Mouse (Mus musculus): Measurements from ENCODE around the gene Speg. TPM values are rescaled to one million over a fixed set of nuclear protein-coding genes. Genes with fewer than 3 reads are reported as not detected.

Gene Speg
- polyA plus RNA-seq, 1 experiment from 2014 or later: 20.8 TPM

- no peak overlapping the region for H3K27ac ChIP-seq (ENCODE audit: low read length)
- H3K4me3 ChIP-seq (ENCODE audit: low read depth, low read length): no peak overlapping the region
Measured at GRCm38 (mm10) chr1:75385142-75385730, 10.1 kb downstream of the Speg start.

GRCm38 (mm10) chr1:75386149-75386548 lies 11.1 kb downstream of the Speg start:
- ATAC-seq: no peak
- Histone ChIP-seq H3K4me1 (ENCODE audit: control insufficient read depth, insufficient read depth, low read length) (peaks cover 60% of the 10 kb centered on the region), H3K27me3 (ENCODE audit: control insufficient read depth, insufficient read depth, low read depth, low read length) (peaks cover 16% of the 10 kb centered on the region), H3K4me3 (ENCODE audit: low read depth, low read length) (no peak overlapping the region), H3K9me3 (replicated peaks; ENCODE audit: control insufficient read depth, low read length, poor library complexity, severe bottlenecking) (no peaks in the 10 kb centered on the region), H3K9ac (ENCODE audit: low read depth, low read length) (no peak overlapping the region), H3K36me3 (ENCODE audit: control insufficient read depth, insufficient read depth, low read length) (0 out of 2 replicates have a peak, but pooled peaks cover 3% of the 10 kb centered on the region), H3K27ac (ENCODE audit: low read length) (no peak overlapping the region), H3K4me2 (ENCODE audit: low read length) (peak overlapping the region; percentile 33)
- WGBS: 28% methylated on average over 4 of the region's 4 CpGs

More at GRCm38 (mm10) chr1:75385142-75385730, 10.1 kb downstream of the Speg start:
- Histone ChIP-seq H3K36me3 (ENCODE audit: control insufficient read depth, insufficient read depth, low read length) (no peaks in the 10 kb centered on the region), H3K27me3 (ENCODE audit: control insufficient read depth, insufficient read depth, low read depth, low read length) (peaks cover 16% of the 10 kb centered on the region), H3K9me3 (replicated peaks; ENCODE audit: control insufficient read depth, low read length, poor library complexity, severe bottlenecking) (no peaks in the 10 kb centered on the region), H3K9ac (ENCODE audit: low read depth, low read length) (peak overlapping the region; percentile 37; the same call in 1 of the 2 replicates), H3K4me2 (ENCODE audit: low read length) (peak overlapping the region; percentile 33), H3K4me1 (ENCODE audit: control insufficient read depth, insufficient read depth, low read length) (peaks cover 60% of the 10 kb centered on the region)
- no peak for ATAC-seq
- 68% methylated on average over 20 of the region's 20 CpGs for WGBS

DNA sequence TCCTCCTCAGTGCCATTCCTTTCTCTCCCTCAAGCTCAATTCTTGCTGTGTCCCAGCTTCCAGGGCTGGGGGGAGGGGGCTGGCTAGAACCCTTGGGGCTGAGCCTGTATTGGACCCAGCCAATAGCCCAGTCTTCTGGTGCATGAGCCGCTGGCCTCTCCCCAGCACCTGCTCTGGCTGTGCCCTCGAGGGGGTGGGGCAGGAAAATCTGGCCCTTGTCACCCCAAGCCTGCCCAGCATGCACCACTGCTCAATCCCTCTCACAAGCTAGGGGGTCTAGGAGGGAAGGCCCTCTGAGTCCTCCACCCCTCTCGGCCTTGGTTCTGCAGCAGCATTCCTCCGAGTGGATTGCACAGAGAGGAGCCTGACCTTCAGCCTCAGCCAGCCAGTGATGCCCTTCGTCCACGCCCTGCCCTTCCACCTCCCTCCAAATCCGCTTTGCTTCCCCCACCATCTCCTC lies 12.4 kb downstream of the Speg start:
- 9% methylated on average over 7 of the region's 7 CpGs for WGBS
- Histone ChIP-seq H3K36me3 (ENCODE audit: control insufficient read depth, insufficient read depth, low read length) (peaks cover 3% of the 10 kb centered on the region; the same call in 1 of the 2 replicates), H3K4me2 (ENCODE audit: low read length) (peak overlapping the region; percentile 47; the same call in 1 of the 2 replicates), H3K4me3 (ENCODE audit: low read depth, low read length) (peak overlapping the region; percentile 22; the same call in 1 of the 2 replicates), H3K9me3 (replicated peaks; ENCODE audit: control insufficient read depth, low read length, poor library complexity, severe bottlenecking) (no peaks in the 10 kb centered on the region), H3K27ac (ENCODE audit: low read length) (no peak overlapping the region), H3K4me1 (ENCODE audit: control insufficient read depth, insufficient read depth, low read length) (peaks cover 56% of the 10 kb centered on the region), H3K27me3 (ENCODE audit: control insufficient read depth, insufficient read depth, low read depth, low read length) (peaks cover 16% of the 10 kb centered on the region), H3K9ac (ENCODE audit: low read depth, low read length) (peak overlapping the region; percentile 39)
- no peak for ATAC-seq

- H3K9me3 ChIP-seq (replicated peaks; ENCODE audit: control insufficient read depth, low read length, poor library complexity, severe bottlenecking): no peaks in the 10 kb centered on the region
- peak; percentile 4; the same call in 1 of the 2 replicates for ATAC-seq
Measured at GRCm38 (mm10) chr1:75387929-75388897, 13.1 kb downstream of the Speg start.

DNA sequence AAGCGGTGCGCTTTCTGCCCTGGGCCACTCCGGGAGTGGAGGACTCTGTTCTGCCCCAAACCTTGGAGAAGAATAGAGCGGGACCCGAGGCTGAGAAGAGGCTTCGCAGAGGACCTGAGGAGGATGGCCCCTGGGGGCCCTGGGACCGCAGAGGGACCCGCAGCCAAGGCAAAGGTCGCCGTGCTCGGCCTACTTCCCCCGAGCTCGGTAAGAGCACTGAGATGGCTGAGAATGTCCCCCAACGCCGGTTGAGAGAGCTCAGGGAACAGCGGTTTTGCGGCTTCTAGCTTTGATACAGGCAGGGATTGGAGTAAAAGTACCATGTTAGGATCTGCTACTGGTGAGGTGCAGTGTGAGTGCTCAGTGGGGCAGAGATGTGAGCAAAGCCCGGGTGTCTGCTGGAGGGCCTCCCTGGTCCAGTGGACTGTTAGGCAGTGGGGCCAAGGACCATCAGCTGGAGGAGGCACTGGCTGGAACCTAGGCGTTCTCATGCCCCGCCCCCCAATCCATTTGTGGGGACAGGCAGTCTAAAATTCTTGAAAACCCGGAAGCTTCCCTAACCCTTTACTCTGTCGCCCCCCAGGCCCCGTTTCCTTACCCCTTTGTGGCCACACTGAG lies 13.9 kb downstream of the Speg start:
- H3K36me3 ChIP-seq (ENCODE audit: control insufficient read depth, insufficient read depth, low read length): peaks cover 7% of the 10 kb centered on the region; the same call in 1 of the 2 replicates
- H3K27me3 ChIP-seq (ENCODE audit: control insufficient read depth, insufficient read depth, low read depth, low read length): peaks cover 16% of the 10 kb centered on the region
- WGBS: 21% methylated on average over 23 of the region's 23 CpGs
- no peak overlapping the region for H3K27ac ChIP-seq (ENCODE audit: low read length)
- H3K9ac ChIP-seq (ENCODE audit: low read depth, low read length): peak overlapping the region; percentile 39
- H3K4me2 ChIP-seq (ENCODE audit: low read length): peak overlapping the region; percentile 47
- no peak for ATAC-seq
- H3K9me3 ChIP-seq (replicated peaks; ENCODE audit: control insufficient read depth, low read length, poor library complexity, severe bottlenecking): no peaks in the 10 kb centered on the region
- H3K4me1 ChIP-seq (ENCODE audit: control insufficient read depth, insufficient read depth, low read length): peaks cover 48% of the 10 kb centered on the region
- H3K4me3 ChIP-seq (ENCODE audit: low read depth, low read length): 0 out of 2 replicates have a peak overlapping the region, but pooled peaks have one; percentile 9

More at GRCm38 (mm10) chr1:75387929-75388897, 13.1 kb downstream of the Speg start:
- H3K4me2 ChIP-seq (ENCODE audit: low read length): peak overlapping the region; percentile 47
- WGBS: 7% methylated on average over 94 of the region's 94 CpGs
- H3K27me3 ChIP-seq (ENCODE audit: control insufficient read depth, insufficient read depth, low read depth, low read length): peaks cover 16% of the 10 kb centered on the region
- peaks cover 7% of the 10 kb centered on the region; the same call in 1 of the 2 replicates for H3K36me3 ChIP-seq (ENCODE audit: control insufficient read depth, insufficient read depth, low read length)
- peak overlapping the region; percentile 39 for H3K9ac ChIP-seq (ENCODE audit: low read depth, low read length)
- H3K4me3 ChIP-seq (ENCODE audit: low read depth, low read length): peak overlapping the region; percentile 22
- H3K4me1 ChIP-seq (ENCODE audit: control insufficient read depth, insufficient read depth, low read length): peaks cover 51% of the 10 kb centered on the region
- no peak overlapping the region for H3K27ac ChIP-seq (ENCODE audit: low read length)

DNA sequence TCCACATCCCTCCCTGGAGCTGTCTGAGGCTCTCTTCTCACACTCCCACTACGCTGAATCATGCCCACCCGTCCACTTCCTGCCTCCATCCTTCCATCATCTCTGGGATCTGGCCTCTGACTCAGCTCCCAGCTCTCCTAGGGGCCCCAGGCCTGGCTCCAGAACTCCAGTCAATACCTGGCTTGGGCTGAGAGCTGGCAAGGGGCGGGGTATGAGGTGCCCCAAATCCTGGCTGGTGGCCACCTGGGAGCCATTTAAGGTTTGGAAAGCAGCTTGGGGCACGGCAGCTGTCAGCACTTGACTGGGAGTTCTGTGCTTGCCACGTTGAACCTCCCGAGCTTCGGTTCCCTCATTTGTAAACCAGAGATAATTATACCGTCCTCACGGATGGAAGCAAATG lies 18.0 kb downstream of the Speg start:
- no peak overlapping the region for H3K27ac ChIP-seq (ENCODE audit: low read length)
- ATAC-seq: no peak
- WGBS: 67% methylated on average over 9 of the region's 9 CpGs
- peaks cover 10% of the 10 kb centered on the region for H3K4me1 ChIP-seq (ENCODE audit: control insufficient read depth, insufficient read depth, low read length)
- peaks cover 5% of the 10 kb centered on the region; the same call in 1 of the 2 replicates for H3K27me3 ChIP-seq (ENCODE audit: control insufficient read depth, insufficient read depth, low read depth, low read length)
- H3K9ac ChIP-seq (ENCODE audit: low read depth, low read length): no peak overlapping the region
- H3K4me2 ChIP-seq (ENCODE audit: low read length): no peak overlapping the region
- peaks cover 7% of the 10 kb centered on the region; the same call in 1 of the 2 replicates for H3K36me3 ChIP-seq (ENCODE audit: control insufficient read depth, insufficient read depth, low read length)
- no peaks in the 10 kb centered on the region for H3K9me3 ChIP-seq (replicated peaks; ENCODE audit: control insufficient read depth, low read length, poor library complexity, severe bottlenecking)
- H3K4me3 ChIP-seq (ENCODE audit: low read depth, low read length): no peak overlapping the region

GRCm38 (mm10) chr1:75393846-75394245 lies 18.7 kb downstream of the Speg start:
- peaks cover 8% of the 10 kb centered on the region; the same call in 1 of the 2 replicates for H3K4me1 ChIP-seq (ENCODE audit: control insufficient read depth, insufficient read depth, low read length)
- peaks cover 7% of the 10 kb centered on the region; the same call in 1 of the 2 replicates for H3K36me3 ChIP-seq (ENCODE audit: control insufficient read depth, insufficient read depth, low read length)
- H3K9ac ChIP-seq (ENCODE audit: low read depth, low read length): no peak overlapping the region
- H3K4me2 ChIP-seq (ENCODE audit: low read length): no peak overlapping the region
- no peak overlapping the region for H3K27ac ChIP-seq (ENCODE audit: low read length)
- H3K9me3 ChIP-seq (replicated peaks; ENCODE audit: control insufficient read depth, low read length, poor library complexity, severe bottlenecking): no peaks in the 10 kb centered on the region
- 0 out of 2 replicates have a peak, but pooled peaks cover 4% of the 10 kb centered on the region for H3K27me3 ChIP-seq (ENCODE audit: control insufficient read depth, insufficient read depth, low read depth, low read length)
- no peak for ATAC-seq
- H3K4me3 ChIP-seq (ENCODE audit: low read depth, low read length): no peak overlapping the region
- WGBS: 80% methylated on average over 3 of the region's 3 CpGs

DNA sequence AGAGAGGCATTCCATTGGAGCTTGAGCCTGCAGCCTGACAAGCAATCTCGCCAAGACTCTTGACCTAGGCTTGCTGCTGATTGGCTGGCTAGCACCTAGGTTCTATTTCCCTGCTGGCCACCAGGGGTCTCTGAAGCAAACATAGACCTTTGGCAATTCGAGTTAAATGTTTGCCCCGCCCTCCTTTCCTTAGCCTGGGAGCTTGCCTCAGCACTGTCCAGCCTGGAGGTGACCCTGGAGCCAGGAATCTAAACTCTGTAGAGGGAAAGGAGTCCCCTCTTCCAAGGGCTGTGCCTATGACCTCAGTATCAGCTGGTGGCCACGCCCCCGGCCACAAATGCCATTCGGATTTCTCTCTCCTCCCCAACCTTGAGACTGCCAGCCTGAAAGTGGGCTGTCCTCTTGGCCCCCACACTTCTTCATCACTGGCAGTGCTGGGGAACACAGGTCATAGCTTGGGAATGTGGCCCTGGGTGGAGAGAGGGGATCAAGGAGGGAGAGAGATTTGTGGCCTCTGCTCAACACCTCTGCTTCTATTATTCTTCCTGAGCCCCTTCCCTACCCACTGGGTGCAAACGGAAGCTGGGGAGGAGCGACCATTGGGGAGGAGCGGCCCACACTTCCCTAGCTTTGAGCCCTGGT lies 23.8 kb downstream of the Speg start:
- Histone ChIP-seq H3K4me3 (ENCODE audit: low read depth, low read length) (no peak overlapping the region), H3K9me3 (replicated peaks; ENCODE audit: control insufficient read depth, low read length, poor library complexity, severe bottlenecking) (no peaks in the 10 kb centered on the region), H3K27ac (ENCODE audit: low read length) (no peak overlapping the region), H3K4me1 (ENCODE audit: control insufficient read depth, insufficient read depth, low read length) (peaks cover 17% of the 10 kb centered on the region), H3K9ac (ENCODE audit: low read depth, low read length) (no peak overlapping the region), H3K27me3 (ENCODE audit: control insufficient read depth, insufficient read depth, low read depth, low read length) (no peaks in the 10 kb centered on the region), H3K36me3 (ENCODE audit: control insufficient read depth, insufficient read depth, low read length) (peaks cover 12% of the 10 kb centered on the region), H3K4me2 (ENCODE audit: low read length) (no peak overlapping the region)
- 9% methylated on average over 9 of the region's 9 CpGs for WGBS
- peak; percentile 36; the same call in 1 of the 2 replicates for ATAC-seq
